Mouse (Mus musculus) T-helper 2 cell (primary cell): ENCODE measurements around the gene Herc4.

Experiments
- in situ Hi-C: fragments of 300-600 bp; cut with MboI, MseI; formaldehyde crosslinking; loops from one replicate; pipeline ENCODE4 v1.15.1; 2025; ENCODE audit warnings: high pct_unique_total_duplicates

Herc4 gene

GRCm38 (mm10) chr10:63243493-63244054 is at the start of gene Herc4:
Gene Herc4 (plus strand): TSS chr10:63243810.
- in situ Hi-C loops, result no loop called here

GRCm38 (mm10) chr10:63199008-63199407 is 44.6 kb upstream of the Herc4 start:
- in situ Hi-C loops, result no loop called here

- in situ Hi-C loops, result no loop called here
Measured at GRCm38 (mm10) chr10:63201534-63201933, 42.1 kb upstream of the Herc4 start.

DNA sequence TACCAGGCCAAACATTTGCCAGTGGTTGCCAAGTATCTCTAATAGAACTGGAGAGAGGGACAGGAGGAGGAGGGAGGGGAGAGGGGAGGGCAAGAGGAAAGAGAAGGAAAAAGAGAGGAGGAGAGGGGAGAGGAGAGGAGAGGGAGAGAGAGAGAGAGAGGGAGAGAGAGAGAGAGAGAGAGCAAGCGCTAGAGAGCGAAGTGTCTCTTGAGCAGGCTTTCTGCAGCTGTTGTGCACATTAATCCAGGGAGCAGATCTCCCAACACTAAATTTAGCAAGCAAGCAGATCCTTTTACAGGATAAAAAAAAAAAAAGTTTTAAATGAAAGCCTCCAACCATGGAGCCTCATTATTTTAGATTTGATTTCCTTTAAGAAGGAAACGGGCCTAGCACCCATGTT is 40.6 kb upstream of the Herc4 start:
- in situ Hi-C loops, result no loop called here

DNA sequence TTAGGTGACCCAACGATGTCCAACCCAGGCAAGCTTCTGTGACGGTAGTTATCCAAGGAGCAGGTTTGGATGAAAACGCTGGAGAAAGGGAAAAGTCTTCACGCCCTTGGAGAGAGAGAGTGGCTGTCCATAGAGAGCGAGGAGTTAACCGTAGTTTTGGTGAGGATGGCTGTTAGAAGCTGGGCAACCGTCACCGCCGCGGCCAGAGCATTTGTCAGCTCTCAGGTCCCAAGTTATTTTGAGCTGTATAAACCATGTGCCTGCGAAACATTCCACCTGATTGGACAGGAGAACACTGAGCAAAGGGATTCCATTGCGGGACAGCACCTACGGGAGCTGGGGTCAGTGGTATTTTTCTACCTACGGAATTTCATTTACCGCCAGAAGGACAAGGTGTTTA is 39.9 kb upstream of the Herc4 start, which contains the start of gene Mypn:
Gene Mypn, minus strand, starts transcription at position 225 of the 400 bp plus-strand sequence.
- in situ Hi-C loops, result no loop called here

- in situ Hi-C loops, result no loop called here
Measured at GRCm38 (mm10) chr10:63208871-63209270, 34.7 kb upstream of the Herc4 start.

DNA sequence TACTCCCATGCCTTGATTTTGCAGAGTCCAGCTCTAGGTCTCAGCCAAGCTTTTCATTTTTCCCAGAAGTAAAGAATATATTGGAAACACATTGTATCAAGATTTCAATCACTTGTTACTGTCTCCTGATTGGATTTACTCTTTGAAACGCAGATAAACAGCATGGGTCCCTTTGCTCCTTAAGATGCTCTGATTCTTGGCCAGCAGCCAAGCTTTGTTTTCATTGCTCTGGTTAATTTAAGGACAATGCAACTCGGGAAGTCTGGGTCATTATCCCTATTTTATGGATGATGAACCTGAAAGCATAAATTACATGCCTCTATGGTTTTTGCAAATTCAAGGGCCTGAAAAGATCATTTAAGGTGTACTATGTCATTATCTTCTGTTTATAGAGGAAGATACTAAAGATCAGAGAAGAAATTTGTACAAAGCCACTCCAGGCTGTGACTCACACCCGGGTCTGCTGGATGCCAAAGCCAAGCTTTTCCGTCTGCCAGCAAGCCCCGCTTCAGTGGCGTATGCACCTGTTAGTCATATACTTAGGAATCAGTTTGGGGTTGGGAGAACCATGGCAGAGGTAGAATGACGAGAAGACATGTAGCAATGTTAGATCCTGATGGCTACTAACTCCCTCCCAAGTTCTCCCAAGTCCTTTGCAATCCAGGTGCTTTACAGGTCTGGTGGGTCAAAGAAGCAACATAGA is 22.4 kb upstream of the Herc4 start:
- in situ Hi-C loops, result no loop called here

DNA sequence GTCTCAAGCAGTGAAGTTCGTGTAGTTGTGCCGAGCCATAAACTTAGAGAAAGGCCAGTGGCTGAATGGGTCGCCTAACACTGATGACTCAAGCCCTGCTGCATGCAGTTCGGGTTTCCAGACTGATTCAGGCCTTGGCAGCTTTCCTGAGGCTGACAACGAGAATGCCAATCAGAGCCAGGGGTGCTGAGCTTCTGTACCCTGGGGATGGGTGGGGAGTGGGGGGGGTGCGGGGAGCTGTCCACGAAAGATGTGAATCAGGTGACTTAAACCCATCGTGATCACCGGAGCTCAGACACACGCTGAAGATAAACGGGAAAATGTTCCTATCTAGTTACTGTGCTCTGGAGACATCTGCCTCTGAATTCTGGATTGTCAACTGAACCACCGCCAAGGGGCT is 19.3 kb upstream of the Herc4 start:
- in situ Hi-C loops, result no loop called here

DNA sequence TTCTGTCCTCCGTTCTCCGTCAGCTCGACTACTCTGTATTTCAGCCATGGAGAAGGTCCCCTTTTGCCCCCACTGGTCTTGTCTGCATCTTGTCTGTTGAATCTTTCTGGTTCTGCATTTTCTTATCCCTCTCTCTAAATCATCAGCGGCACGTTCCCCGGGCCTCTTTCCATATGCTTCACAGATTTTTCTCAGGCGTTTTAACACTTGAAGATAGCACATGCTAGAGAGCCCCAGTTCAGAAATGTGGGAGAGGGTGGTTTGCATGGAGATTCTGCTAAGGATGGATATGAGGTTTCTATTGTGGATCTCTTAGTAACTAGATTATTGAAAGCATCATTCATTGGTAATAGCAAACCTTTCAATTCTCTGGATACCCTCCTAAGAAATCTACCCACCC is 13.3 kb upstream of the Herc4 start:
- in situ Hi-C loops, result no loop called here

GRCm38 (mm10) chr10:63230854-63231253 is 12.8 kb upstream of the Herc4 start:
- in situ Hi-C loops, result no loop called here

DNA sequence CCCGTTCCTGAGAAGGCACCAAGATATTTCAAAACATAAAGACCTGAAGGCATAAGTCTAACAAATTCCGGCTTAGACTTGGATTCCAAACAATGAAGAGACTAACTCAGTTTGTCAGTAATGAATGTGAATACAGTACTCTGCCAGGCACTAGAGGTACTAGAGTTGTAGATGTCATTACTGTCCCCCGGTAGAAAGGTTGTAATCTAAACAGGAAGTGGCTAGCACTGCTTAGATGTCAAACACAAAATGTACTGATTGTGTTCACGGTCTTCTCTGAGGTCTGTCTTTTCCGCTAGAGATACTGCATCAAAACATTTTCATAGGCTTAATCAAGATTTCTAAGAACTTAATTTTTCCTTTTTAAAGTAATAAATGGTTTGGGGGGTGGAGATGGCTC is 12.0 kb upstream of the Herc4 start:
- in situ Hi-C loops, result no loop called here

DNA sequence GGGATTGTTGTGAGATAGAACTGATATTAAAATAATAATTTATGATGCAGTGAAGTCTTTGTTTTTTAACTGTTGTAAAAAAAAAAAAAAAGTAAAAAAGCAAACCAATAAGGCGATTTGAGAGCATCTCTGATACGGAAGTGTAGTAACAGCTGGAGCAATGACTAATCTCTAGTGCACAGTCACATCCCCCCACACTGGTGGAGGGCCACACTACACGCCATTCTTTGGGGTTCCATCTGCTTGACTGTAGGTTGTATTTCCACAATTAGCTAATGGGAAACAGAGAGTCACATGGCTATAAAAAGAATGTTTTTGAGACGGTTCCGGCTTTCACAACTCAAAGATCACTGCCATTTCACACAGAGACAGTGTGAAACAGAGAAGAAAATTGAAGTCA is 9.5 kb upstream of the Herc4 start:
- in situ Hi-C loops, result no loop called here

DNA sequence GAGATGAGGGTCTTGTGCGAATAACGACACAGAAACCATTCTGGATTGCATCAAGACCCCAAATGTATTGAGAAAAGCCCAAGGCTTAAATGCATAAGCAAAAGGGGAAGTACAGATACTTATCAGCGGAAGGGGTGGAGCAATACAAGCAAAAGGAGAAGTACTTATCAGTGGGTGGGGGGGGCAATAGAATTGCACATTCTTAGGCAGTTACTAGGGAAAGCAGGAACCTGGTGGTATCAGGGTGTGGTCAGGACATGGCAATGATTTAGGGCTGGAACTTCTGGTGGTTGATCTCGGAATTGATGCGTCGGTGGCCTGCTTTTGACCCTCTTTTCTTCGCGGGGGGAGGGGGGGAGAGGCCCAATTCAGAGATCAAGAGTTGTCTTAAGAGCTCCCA is 7.7 kb upstream of the Herc4 start:
- in situ Hi-C loops, result no loop called here

GRCm38 (mm10) chr10:63236663-63237062 is 6.9 kb upstream of the Herc4 start:
- in situ Hi-C loops, result no loop called here

DNA sequence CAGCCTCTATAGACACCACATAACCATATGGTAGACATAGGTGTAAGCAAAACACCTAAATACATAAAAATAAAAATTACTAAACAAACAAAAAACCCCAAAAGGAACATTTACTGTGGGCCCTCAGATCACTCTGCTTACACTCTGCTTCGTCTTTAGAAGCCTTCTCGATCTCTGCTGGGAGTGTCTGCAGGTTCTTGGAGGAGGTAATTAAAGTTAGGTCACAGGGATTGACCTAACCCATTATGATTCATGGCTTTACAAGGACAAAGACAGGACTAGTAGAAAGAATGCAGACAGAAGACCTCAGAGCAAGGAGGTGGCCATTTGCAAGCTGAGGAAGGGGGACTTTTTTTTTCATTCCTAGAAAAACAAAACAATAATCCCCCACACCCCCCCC is 6.4 kb upstream of the Herc4 start:
- in situ Hi-C loops, result no loop called here

- in situ Hi-C loops, result no loop called here
Measured at GRCm38 (mm10) chr10:63238090-63238489, 5.5 kb upstream of the Herc4 start.

GRCm38 (mm10) chr10:63239848-63240247 is 3.8 kb upstream of the Herc4 start:
- in situ Hi-C loops, result no loop called here

- in situ Hi-C loops, result no loop called here
Measured at GRCm38 (mm10) chr10:63240868-63241271, 2.7 kb upstream of the Herc4 start.

DNA sequence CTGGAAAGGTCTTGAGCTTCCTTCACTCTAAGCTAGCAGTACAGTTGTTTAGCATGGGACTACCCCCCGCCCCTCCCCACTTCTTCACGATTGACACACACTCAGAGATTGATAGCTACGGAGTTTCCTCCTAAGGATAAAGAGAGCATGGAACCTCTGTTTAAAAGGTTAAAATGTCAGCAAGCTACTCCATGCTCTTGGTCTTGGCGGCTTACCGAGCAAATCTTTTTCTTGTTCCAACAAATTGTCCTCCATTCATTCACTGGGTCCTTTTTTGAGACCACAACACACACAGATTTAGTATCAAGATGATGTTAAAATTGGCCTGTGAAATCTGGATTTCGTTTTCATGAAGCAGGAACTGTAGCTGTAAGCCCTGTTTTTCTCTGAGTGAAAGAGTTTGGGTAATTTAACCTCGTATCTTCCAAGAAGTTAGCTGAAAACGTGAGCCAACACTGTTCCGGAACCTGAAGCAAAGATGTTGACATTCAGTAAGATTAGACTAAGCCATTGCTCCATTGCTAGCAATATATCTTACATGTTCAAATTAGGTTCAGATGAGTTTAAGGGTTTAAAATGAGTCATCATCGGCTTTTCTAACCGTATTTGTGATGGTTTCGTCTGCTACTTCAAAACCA is 693 bp upstream of the Herc4 start:
- in situ Hi-C loops, result no loop called here

- in situ Hi-C loops, result no loop called here
Measured at GRCm38 (mm10) chr10:63244055-63244671, 553 bp downstream of the Herc4 start.

DNA sequence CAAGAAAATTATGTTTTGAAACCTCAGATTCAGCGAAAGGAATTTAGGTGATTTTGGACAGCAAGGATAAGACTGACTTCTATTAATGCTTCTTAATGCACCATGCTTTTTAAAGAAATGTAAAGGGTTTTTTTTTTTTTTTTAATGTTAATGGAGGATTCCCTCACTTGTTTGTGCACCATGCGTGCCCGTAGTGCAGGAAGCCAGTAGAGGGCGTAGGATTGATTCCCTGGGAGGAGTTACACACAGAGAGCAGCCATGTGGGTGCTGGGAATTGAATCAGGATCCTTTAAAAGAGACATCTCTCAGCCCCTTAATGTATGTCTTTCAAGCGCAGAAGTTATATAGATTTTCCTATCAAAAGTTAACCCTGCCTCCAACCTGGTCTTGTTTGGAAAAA is 1.1 kb downstream of the Herc4 start:
- in situ Hi-C loops, result no loop called here

DNA sequence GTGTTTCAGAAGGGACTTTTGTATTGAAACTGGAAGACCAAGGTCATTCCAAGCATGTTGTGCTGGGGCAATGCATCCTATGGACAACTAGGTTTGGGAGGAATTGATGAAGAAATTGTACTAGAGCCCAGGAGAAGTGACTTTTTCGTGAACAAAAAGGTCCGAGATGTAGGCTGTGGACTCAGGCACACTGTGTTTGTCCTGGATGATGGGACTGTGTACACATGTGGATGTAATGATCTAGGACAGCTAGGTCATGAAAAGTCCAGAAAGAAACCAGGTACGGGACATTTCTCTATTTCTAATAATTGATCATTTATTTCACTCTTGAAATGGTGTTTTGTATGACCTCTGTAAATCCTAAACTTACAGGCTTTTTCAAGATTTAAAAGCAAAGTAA is 2.2 kb downstream of the Herc4 start:
- in situ Hi-C loops, result no loop called here

GRCm38 (mm10) chr10:63247457-63247856 is 3.8 kb downstream of the Herc4 start:
- in situ Hi-C loops, result no loop called here
